ENCODE assay signal across 8 mouse cellular contexts in the genomic region with DNA sequence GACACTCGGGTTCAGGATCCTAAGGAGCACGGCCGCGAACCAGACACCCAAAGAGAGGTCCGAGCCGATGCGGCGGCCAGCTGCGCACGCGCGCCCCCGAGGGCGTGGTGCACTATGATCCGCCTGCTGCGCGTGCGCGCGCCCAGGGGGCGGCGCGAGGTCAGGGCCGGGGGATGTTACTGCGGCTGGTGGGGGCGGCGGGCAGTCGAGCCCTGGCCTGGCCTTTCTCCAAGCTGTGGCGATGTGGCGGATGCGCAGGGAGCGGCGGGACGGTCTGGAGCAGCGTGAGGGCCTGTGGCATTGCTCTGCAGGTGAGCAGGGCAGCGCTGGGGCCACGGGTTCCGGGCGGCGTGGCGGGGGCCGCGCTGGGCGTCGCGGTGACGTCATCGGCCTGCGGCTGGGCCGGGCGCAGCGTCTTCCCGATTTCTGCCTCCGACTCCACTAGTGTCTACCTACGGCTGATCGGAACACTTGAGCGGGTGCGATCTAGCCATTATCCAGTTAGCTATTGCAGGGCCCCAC. TPM values are rescaled to one million over a fixed set of nuclear protein-coding genes. Genes with fewer than 3 reads are reported as not detected.
DNase-seq lines count a peak whose midpoint lies in the region; ATAC-seq and TF ChIP-seq lines count a peak whose summit lies in the region.

A gene (plus strand): TSS at position 167 of the 522 bp plus-strand sequence.

- peak within 1 kb of the TSS; percentile 79 for H3K4me2 ChIP-seq in embryonic facial prominence, embryonic 14.5 days (ENCODE audit: low read depth, low read length)
- H3K4me2 ChIP-seq in limb, embryonic 14.5 days (replicated peaks; ENCODE audit: low read depth, low read length, severe bottlenecking), result peak within 1 kb of the TSS; percentile 81
- H3K4me2 ChIP-seq in midbrain, postnatal 0 days (ENCODE audit: low read depth, low read length, poor library complexity, severe bottlenecking), result peak within 1 kb of the TSS; percentile 66

- DNase-seq in 3T3-L1 (ENCODE audit: low read depth, low spot score), result peak; percentile 76
- DNase-seq in adrenal gland, postnatal 4 days (ENCODE audit: low spot score in 2 of 2), result peak; percentile 87 to 92
- peak; percentile 94 for DNase-seq in embryonic facial prominence, embryonic 14.5 days (ENCODE audit: low spot score)
- DNase-seq in heart, adult 8-10 months (ENCODE audit: low spot score), result peak; percentile 94
- DNase-seq in kidney, adult 9 months, result peak; percentile 95
- DNase-seq in limb, embryonic 14.5 days (ENCODE audit: low spot score), result peak; percentile 89
- peak; percentile 93 for DNase-seq in midbrain, postnatal 0 days (ENCODE audit: low spot score)
- peak; percentile 84 to 88 for DNase-seq in spleen, postnatal 14 days (ENCODE audit: low spot score in 2 of 2)

- TF ChIP-seq CTCF in midbrain, postnatal 0 days (IDR thresholded peaks at IDR 0.05), result no peak

- H3K27me3 ChIP-seq in embryonic facial prominence, embryonic 14.5 days (replicated peaks; ENCODE audit: control insufficient read depth, insufficient read depth, low read length), result no peaks in the 10 kb centered on the region
- no peaks in the 10 kb centered on the region for H3K27me3 ChIP-seq in limb, embryonic 14.5 days (ENCODE audit: control insufficient read depth, insufficient read depth, low read length)
- H3K27me3 ChIP-seq in midbrain, postnatal 0 days (ENCODE audit: insufficient read depth, low read length), result no peaks in the 10 kb centered on the region

- peak; percentile 95 for ATAC-seq in embryonic facial prominence, embryonic 14.5 days (ENCODE audit: low read depth)
- ATAC-seq in limb, embryonic 14.5 days (ENCODE audit: low FRiP score, low read depth), result peak; percentile 93
- ATAC-seq in midbrain, postnatal 0 days (ENCODE audit: low FRiP score), result peak; percentile 92

- H3K9me3 ChIP-seq in embryonic facial prominence, embryonic 14.5 days (ENCODE audit: control insufficient read depth, low read length), result no peaks in the 10 kb centered on the region
- no peaks in the 10 kb centered on the region for H3K9me3 ChIP-seq in limb, embryonic 14.5 days (ENCODE audit: control insufficient read depth, low read length)
- no peaks in the 10 kb centered on the region for H3K9me3 ChIP-seq in midbrain, postnatal 0 days (ENCODE audit: low read length)

- H3K4me1 ChIP-seq in embryonic facial prominence, embryonic 14.5 days (ENCODE audit: control insufficient read depth, insufficient read depth, low read length), result peaks cover 14% of the 10 kb centered on the region
- H3K4me1 ChIP-seq in limb, embryonic 14.5 days (ENCODE audit: control insufficient read depth, insufficient read depth, low read length), result peaks cover 10% of the 10 kb centered on the region
- H3K4me1 ChIP-seq in midbrain, postnatal 0 days (ENCODE audit: insufficient read depth, low read length), result peaks cover 10% of the 10 kb centered on the region

- H3K27ac ChIP-seq in embryonic facial prominence, embryonic 14.5 days (replicated peaks; ENCODE audit: low read depth, low read length), result peak within 1 kb of the TSS; percentile 93
- H3K27ac ChIP-seq in limb, embryonic 14.5 days (replicated peaks; ENCODE audit: low read depth, low read length), result peak within 1 kb of the TSS; percentile 90
- H3K27ac ChIP-seq in midbrain, postnatal 0 days (ENCODE audit: low read depth, low read length), result peak within 1 kb of the TSS; percentile 96

- TF ChIP-seq POLR2A in limb, embryonic 14.5 days (IDR thresholded peaks at IDR 0.05; ENCODE audit: borderline replicate concordance, extremely low read depth, insufficient read depth, insufficient read length), result peak; percentile 76; the same call in 1 of the 2 replicates

- peaks cover 25% of the 10 kb centered on the region for H3K36me3 ChIP-seq in embryonic facial prominence, embryonic 14.5 days (ENCODE audit: control insufficient read depth, insufficient read depth, low read length)
- H3K36me3 ChIP-seq in limb, embryonic 14.5 days (ENCODE audit: control insufficient read depth, insufficient read depth, low read length), result peaks cover 23% of the 10 kb centered on the region
- peaks cover 12% of the 10 kb centered on the region for H3K36me3 ChIP-seq in midbrain, postnatal 0 days (ENCODE audit: insufficient read depth, low read length)

- peak within 1 kb of the TSS; percentile 84 for H3K9ac ChIP-seq in embryonic facial prominence, embryonic 14.5 days (ENCODE audit: low read depth, low read length)
- H3K9ac ChIP-seq in limb, embryonic 14.5 days (ENCODE audit: low read depth, low read length, severe bottlenecking), result peak within 1 kb of the TSS; percentile 78
- peak within 1 kb of the TSS; percentile 79 for H3K9ac ChIP-seq in midbrain, postnatal 0 days (replicated peaks; ENCODE audit: low read length, poor library complexity, severe bottlenecking)

- H3K4me3 ChIP-seq in embryonic facial prominence, embryonic 14.5 days (ENCODE audit: low read depth, low read length), result peak within 1 kb of the TSS; percentile 90
- H3K4me3 ChIP-seq in limb, embryonic 14.5 days (replicated peaks; ENCODE audit: low read length), result peak within 1 kb of the TSS; percentile 90
- peak within 1 kb of the TSS; percentile 74 for H3K4me3 ChIP-seq in midbrain, postnatal 0 days (ENCODE audit: low read depth, low read length)

- WGBS in embryonic facial prominence, embryonic 14.5 days, result under 1% methylated on average over 24 of the region's 58 CpGs
- under 1% methylated on average over 41 of the region's 58 CpGs for WGBS in limb, embryonic 14.5 days
- 0% methylated on average over 55 of the region's 58 CpGs for WGBS in midbrain, postnatal 0 days

RNA-seq across cellular contexts. Expression of the gene that starts here (rescaled TPM):
- 10 to 100 TPM; 59.9 to 61.8 TPM for total RNA-seq in adrenal gland, postnatal 4 days (2021)
- 33.5 and 33.6 TPM in 2 replicates for polyA plus RNA-seq in embryonic facial prominence, embryonic 14.5 days (2014; fragmentation: Nextera tagmentation; extraction: Ambion mirVana)
- 10 to 100 TPM; 59.2 to 78.1 (median 73.3) TPM for total RNA-seq in heart, adult 8-10 months (2022)
- polyA plus RNA-seq in limb, embryonic 14.5 days (2012; rRNA removed), result 29.5 and 31.1 TPM in 2 replicates
- polyA plus RNA-seq in limb, embryonic 14.5 days (2014; fragmentation: Nextera tagmentation; extraction: Ambion mirVana), result 30.8 and 37.6 TPM in 2 replicates
- 15.0 and 22.1 TPM in 2 replicates for total RNA-seq in midbrain, postnatal 0 days (2014; rRNA removed)
- polyA plus RNA-seq in midbrain, postnatal 0 days (2015; fragmentation: Nextera tagmentation; extraction: Ambion mirVana), result 40.8 and 43.5 TPM in 2 replicates

Comparison
In these comparisons a context has a peak if more than half of its experiments do, and no peak if none do; other contexts are left out.
1. Peak in every context shown above with its lines: DNase-seq, ATAC-seq, H3K4me3 ChIP-seq and H3K27ac ChIP-seq.